Mouse (Mus musculus) CD8-positive naive resting alpha-beta T cell, adult 2 months (primary cell): Measurements from ENCODE around the gene Mbtd1.

Experiments used
- DNase-seq, 2 experiments: peaks; one replicate each; pipeline ENCODE4 v3.0.0; 2022; ENCODE audit warnings: low read depth in 2 of 2, low spot score in 2 of 2

The Mbtd1 gene

GRCm38 (mm10) chr11:93987026-93987425, 101.4 kb downstream of the Mbtd1 start:
- no peak for DNase-seq

GRCm38 (mm10) chr11:93987625-93988327, 102.1 kb downstream of the Mbtd1 start:
- no peak for DNase-seq

- DNase-seq: no peak
Observed at GRCm38 (mm10) chr11:93988328-93989062, 102.8 kb downstream of the Mbtd1 start.

- no peak for DNase-seq
Observed at GRCm38 (mm10) chr11:93994531-93994930, 108.9 kb downstream of the Mbtd1 start.

GRCm38 (mm10) chr11:93995111-93995719, 109.6 kb downstream of the Mbtd1 start:
- peak; percentile 82 to 83 for DNase-seq

- peak; percentile 90 to 91 for DNase-seq
Observed at GRCm38 (mm10) chr11:93995720-93996305, 110.2 kb downstream of the Mbtd1 start, which contains the start of gene Spag9. Gene Spag9 (plus strand): TSS chr11:93996091.
